Mouse (Mus musculus) stomach, postnatal 0 days (tissue): Measurements from ENCODE around the gene Emp2.

Experiments used
- CTCF ChIP-seq: IDR thresholded peaks from 2 replicates; pipeline ENCODE4 v1.5.1; 2016; ENCODE audit warnings: antibody characterized with exemption, low read depth, mild to moderate bottlenecking, moderate library complexity
- EP300 ChIP-seq: optimal IDR thresholded peaks from 2 replicates; pipeline ENCODE3; 2016; ENCODE audit warnings: antibody characterized with exemption

GRCm38 (mm10) chr16:10313226-10313625 lies 542 bp downstream of the Emp2 start:
- peak; percentile 64 for TF ChIP-seq CTCF
- no peak for TF ChIP-seq EP300
